Mouse (Mus musculus) spleen, postnatal 10 days (tissue): ENCODE data around the gene Rsc1a1.

Experiments
- DNase-seq, 2 experiments: peaks; one replicate each; pipeline ENCODE4 v3.0.0; 2021 to 2022; ENCODE audit warnings: low spot score in 2 of 2

Gene Rsc1a1

DNA sequence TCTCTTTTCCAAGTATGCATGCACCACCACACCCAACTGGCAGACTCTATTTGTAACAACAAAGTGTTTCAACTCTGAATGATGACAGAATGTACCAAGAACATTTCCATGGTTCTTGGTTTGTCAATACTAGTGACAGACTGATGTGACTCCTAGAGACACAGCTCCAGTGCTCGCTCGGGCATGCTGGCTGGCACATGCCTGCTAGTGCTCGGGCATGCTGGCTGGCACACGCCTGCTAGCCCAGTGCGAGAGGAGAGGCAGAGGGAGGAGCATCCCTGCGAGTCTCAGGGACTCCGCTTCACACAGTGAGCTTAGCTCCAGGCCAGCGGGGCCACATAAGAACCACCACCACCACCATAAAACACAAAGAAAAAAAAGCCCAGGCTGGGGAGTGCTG lies 9.3 kb upstream of the Rsc1a1 start:
- DNase-seq: no peak

GRCm38 (mm10) chr4:141688505-141688904 lies 3.1 kb upstream of the Rsc1a1 start:
- no peak for DNase-seq

- DNase-seq: no peak
Measured at GRCm38 (mm10) chr4:141686525-141686924, 1.1 kb upstream of the Rsc1a1 start.

GRCm38 (mm10) chr4:141686093-141686492 lies 694 bp upstream of the Rsc1a1 start:
- no peak for DNase-seq

- DNase-seq: no peak
Measured at GRCm38 (mm10) chr4:141682706-141683230, 2.6 kb downstream of the Rsc1a1 start.

DNA sequence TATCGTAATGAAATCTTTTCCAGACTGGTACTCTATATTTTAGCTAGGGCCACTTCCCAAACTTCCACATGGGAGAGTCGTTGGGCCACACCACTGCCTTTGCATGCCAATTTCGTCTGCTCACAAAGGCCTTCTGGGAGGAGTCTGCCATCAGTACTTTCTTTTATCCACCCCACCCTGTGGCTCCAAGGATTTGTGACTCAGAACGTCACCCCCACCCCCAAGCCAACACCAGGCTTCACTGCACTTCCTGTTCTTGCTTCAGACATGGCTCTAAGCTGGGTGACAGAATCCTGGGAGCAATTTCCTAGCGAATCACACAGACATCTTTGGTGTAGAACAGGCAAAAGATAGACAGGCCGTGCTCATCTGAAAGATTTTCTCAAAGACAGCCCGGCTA lies 3.6 kb downstream of the Rsc1a1 start:
- no peak for DNase-seq

- no peak for DNase-seq
Measured at GRCm38 (mm10) chr4:141680892-141681291, 4.5 kb downstream of the Rsc1a1 start.

- DNase-seq: no peak
Measured at GRCm38 (mm10) chr4:141679016-141679415, 6.4 kb downstream of the Rsc1a1 start.

GRCm38 (mm10) chr4:141676462-141676979 lies 8.9 kb downstream of the Rsc1a1 start:
- no peak for DNase-seq

DNA sequence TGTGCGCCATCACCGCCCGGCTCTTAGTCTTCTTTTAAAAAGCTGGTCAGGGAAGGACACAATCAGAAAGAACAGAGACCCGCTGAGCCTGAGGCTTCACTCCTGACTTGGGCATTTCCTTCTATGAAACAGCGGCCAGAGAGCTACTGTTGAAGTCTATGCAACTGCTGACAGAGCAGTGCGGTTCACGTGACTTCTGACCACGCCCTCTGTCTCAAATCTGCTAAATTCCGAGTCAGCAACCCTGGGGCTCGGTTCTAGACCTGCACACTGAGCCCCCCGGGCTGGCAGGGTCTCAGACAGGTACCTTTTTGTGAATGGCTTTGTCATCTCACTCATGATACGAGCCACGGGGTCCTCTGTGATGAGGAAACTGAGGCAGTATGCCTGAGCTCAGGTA lies 13.1 kb downstream of the Rsc1a1 start:
- peak in 1 of 2 experiments; percentile 26 for DNase-seq

GRCm38 (mm10) chr4:141671389-141671788 lies 14.0 kb downstream of the Rsc1a1 start:
- no peak for DNase-seq

GRCm38 (mm10) chr4:141669898-141670712 lies 15.3 kb downstream of the Rsc1a1 start:
- no peak for DNase-seq

DNA sequence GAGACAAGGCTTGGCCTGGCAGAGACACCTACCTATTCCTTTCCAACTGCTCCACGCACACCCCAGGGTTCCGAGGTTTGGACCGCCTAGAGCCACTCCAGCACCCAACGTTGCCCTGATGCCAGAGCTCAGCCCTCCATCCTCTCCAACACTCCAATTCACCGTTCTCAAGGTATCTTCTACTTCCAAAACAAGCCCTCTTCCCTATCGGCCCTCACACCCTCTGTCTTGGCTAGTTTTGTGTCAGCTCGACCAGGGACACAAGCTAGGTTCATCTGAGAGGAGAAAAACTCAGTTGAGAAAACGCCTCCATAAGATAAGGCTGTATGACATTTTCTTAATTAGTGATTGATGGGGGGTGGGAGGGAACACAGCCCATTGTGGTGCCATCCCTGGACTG lies 20.6 kb downstream of the Rsc1a1 start, which contains the start of gene Plekhm2:
Gene Plekhm2 (minus strand): TSS at position 101 of the 400 bp plus-strand sequence.
- DNase-seq: no peak

DNA sequence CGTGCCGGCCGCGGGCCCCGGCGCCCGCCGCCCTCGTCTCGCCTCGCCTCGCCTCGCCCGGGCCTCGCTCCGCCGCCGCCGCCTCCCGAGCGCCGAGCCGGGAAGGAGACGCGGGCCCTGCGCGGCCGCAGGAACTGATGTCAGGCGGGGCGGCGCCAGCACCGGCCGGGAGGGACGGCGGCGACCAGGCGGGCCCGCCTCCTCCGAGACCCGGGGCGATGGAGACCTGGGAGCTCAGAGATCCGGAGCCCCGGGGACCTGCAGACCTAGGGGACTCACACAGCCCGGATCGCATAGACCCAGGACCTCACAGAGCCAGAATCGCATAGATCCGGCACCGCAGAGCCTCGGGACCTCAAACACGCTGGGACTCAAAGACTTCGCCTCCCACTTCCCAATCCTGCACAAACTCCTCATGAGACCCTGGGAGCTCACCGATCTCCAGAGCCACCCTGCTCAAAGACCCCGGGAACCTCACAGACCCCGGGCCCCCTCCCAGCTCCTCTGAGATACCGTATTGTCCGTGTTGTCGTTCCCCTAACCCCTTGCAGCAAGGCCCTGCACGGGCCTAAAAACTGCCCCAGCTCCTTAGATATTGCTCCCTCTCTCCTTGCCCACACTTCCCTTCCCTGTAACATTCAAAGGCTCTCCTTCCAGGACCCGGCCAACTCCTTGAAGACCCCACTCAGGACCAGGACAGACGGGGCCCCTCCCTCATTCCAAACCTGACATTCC lies 21.2 kb downstream of the Rsc1a1 start:
- peak; percentile 71 to 81 for DNase-seq

- peak; percentile 53 to 65 for DNase-seq
Measured at GRCm38 (mm10) chr4:141663122-141663931, 22.1 kb downstream of the Rsc1a1 start.

DNA sequence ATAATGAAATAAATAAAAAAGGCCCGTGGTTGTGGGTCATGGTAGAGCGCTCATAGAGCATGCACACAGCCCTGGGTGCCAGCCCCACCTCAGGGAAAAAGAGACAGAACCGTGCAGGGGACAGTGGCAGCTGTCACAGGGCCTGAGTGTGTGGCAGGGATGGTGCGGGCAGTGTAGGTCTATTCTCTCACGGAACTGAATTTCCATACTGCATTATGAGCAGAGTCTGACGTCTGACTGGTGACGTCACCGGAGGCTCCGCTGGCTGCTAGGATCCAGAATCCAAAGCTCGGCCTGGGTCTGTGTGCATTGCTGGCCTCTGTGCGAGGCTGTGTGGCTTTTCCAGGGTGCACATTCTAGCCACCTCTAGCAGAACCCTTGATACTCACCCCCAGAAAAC lies 24.5 kb downstream of the Rsc1a1 start:
- no peak for DNase-seq

GRCm38 (mm10) chr4:141659739-141660138 lies 25.7 kb downstream of the Rsc1a1 start:
- DNase-seq: peak in 1 of 2 experiments; percentile 45

GRCm38 (mm10) chr4:141658846-141659484 lies 26.4 kb downstream of the Rsc1a1 start:
- DNase-seq: no peak

DNA sequence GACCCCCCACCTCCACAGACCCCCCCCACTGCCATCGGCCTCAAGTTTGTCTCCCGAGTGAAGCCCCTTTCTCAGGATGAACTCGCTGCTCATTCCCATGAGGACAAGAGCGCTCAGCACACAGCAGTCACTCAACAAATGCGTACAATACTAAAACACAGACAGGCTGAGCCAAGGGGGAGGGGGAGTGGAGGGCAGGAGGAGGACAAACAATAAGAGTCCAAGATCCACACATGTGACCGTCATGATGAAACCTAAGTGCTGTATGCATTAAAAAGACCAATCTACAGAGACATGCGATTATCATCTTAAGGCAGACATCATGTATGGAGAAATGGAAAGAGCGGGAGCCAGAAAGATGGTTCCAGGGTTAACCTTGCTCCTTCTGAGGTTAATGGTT lies 28.5 kb downstream of the Rsc1a1 start:
- no peak for DNase-seq

- DNase-seq: no peak
Measured at GRCm38 (mm10) chr4:141655908-141656608, 29.3 kb downstream of the Rsc1a1 start.
